Mouse (Mus musculus): Measurements from ENCODE around the gene Usp10. TPM values are rescaled to one million over a fixed set of nuclear protein-coding genes. Genes with fewer than 3 reads are reported as not detected.

Usp10 gene
- 27.0 to 27.9 TPM (median 27.1 TPM) in 3 replicates for total RNA-seq (2017)

GRCm38 (mm10) chr8:119909944-119910546 lies at the start of gene Usp10:
Gene Usp10, plus strand, starts transcription at chr8:119910360.
- no peak for ATAC-seq (replicated peaks; ENCODE audit: insufficient number of reproducible peaks, low FRiP score, low TSS enrichment, poor library complexity, severe bottlenecking)

DNA sequence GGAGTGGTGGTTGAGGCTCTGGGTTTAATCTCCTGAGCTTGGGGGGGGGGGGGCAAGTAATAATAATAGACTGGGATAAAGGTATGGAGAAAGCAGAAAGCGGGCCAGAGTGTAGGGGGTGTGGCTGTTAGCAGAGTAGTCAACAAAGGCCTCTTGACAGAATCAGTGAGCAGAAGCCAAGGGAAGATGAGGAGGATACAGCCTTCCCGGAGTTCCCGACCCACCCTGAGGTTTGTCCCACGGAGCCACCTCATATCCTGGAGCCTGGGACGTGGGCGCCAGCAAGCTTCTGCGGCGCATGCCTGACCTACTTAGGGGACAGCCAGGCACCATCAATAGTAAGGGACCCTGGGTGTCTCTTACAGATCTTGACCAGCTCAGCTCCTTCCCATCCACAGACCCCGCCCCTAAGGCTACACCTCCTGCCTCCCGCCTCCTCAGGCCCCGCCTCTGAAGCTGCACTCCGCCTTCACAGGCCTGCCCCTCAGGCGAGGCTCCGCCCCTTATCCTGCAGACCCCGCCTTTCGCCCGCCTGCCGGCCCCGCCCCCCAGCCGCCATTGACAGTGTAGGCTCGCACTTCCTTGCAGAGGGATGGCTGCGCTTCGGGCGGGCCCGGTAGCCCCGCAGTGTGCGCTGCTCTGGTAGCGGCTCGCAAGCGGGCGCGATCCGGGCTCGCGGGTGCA lies 48.3 kb upstream of the Usp10 start, which contains the start of gene Klhl36:
Gene Klhl36 (plus strand): TSS at position 561 of the 684 bp plus-strand sequence.
- peak; percentile 92 for ATAC-seq (replicated peaks; ENCODE audit: insufficient number of reproducible peaks, low FRiP score, low TSS enrichment, poor library complexity, severe bottlenecking)

GRCm38 (mm10) chr8:119862390-119862734 lies 47.8 kb upstream of the Usp10 start:
- no peak for ATAC-seq (replicated peaks; ENCODE audit: insufficient number of reproducible peaks, low FRiP score, low TSS enrichment, poor library complexity, severe bottlenecking)

GRCm38 (mm10) chr8:119862749-119863148 lies 47.4 kb upstream of the Usp10 start:
- ATAC-seq (replicated peaks; ENCODE audit: insufficient number of reproducible peaks, low FRiP score, low TSS enrichment, poor library complexity, severe bottlenecking) = no peak

DNA sequence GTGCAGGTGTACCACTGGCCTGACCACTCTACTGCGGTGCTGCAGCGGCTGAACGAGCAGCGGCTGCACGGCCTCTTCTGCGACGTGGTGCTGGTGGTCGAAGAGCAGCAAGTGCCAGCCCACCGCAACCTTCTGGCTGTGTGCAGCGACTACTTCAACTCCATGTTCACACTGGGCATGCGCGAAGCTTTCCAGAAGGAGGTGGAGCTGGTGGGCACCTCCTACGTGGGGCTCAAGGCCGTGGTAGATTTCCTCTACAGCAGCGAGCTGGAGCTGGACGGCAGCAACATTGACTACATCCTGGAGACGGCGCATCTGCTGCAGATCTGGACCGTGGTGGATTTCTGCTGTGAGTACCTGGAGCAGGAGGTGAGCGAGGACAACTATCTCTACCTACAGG lies 40.5 kb upstream of the Usp10 start:
- no peak for ATAC-seq (replicated peaks; ENCODE audit: insufficient number of reproducible peaks, low FRiP score, low TSS enrichment, poor library complexity, severe bottlenecking)

DNA sequence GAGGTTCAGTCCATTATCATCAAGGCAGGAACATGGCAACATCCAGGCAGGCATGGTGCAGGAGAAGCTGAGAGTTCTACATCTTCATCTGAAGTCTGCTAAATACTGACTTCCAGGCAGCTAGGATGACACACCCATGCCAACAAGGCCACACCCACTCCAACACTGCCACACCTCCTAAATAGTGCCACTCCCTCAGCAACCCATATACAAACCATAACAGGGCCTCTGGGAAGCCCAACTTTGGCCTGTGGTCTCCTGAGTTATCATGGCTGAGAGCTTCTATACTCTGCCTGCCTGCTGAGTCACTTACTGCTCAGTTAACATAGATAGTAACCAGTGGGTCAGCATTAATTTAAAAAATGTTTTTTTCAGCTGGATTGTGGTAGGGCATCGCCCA lies 37.0 kb upstream of the Usp10 start:
- ATAC-seq (replicated peaks; ENCODE audit: insufficient number of reproducible peaks, low FRiP score, low TSS enrichment, poor library complexity, severe bottlenecking) = no peak

DNA sequence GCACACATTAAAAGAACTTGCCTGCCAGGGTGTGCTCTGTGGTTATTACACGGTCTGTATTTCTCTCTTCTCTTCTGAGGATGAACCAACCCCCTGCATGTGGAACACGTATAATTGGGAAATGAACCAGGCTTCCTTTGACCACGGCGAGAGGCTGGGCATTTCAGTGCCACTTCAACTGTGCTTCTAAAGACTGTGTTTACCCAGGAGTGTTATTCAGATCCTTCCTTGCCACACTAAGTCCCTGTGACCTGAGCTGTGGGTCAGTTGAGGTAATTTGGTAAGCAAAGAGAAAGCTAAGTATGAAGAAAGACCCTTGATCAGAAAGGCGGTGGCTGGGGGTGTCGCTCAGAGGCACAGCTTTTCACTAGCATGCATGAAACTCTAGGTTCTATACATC lies 28.9 kb upstream of the Usp10 start:
- ATAC-seq (replicated peaks; ENCODE audit: insufficient number of reproducible peaks, low FRiP score, low TSS enrichment, poor library complexity, severe bottlenecking) = no peak

DNA sequence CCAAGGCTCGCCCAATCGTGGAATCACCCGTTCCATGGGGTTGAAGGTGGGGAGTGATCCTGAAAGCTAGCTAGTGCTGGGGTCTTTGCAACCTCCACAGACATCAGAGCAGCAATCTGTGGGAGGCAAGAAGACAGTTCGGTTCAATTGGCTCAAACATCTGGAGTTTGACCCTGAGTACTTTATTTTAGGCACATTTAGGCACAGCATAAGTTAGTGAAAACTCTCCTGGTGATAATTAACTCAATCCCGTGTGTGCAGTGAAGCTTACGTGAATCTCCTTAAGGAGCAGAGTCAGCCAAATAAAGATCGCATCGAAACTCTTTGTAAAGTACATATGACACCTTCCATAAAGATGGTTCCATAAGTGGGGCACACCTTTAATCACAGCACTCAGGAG lies 28.2 kb upstream of the Usp10 start:
- ATAC-seq (replicated peaks; ENCODE audit: insufficient number of reproducible peaks, low FRiP score, low TSS enrichment, poor library complexity, severe bottlenecking) = no peak

DNA sequence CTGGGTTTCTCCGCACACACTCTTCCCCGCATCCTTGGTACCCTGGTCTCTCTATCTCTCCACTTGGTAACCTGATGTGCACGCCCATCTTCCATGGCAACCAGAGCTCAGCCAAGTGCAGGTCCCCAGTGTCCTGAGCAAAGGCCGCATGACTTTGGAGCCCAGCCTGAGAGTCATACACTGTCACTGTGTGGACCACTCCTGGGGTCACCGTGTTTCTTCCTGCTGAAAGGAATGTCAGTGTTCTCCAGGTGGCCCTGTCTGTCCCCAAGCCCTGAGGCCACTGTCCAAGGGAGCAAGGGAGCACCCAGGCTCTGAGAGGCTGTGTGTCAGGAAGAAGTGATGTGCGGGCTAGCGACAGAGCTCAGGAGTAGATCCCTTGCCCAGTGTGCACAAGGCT lies 26.9 kb upstream of the Usp10 start:
- ATAC-seq (replicated peaks; ENCODE audit: insufficient number of reproducible peaks, low FRiP score, low TSS enrichment, poor library complexity, severe bottlenecking) = no peak

GRCm38 (mm10) chr8:119885612-119886011 lies 24.5 kb upstream of the Usp10 start:
- ATAC-seq (replicated peaks; ENCODE audit: insufficient number of reproducible peaks, low FRiP score, low TSS enrichment, poor library complexity, severe bottlenecking) = no peak

- peak; percentile 61 for ATAC-seq (replicated peaks; ENCODE audit: insufficient number of reproducible peaks, low FRiP score, low TSS enrichment, poor library complexity, severe bottlenecking)
These were observed 23.0 kb upstream of the Usp10 start for GRCm38 (mm10) chr8:119887130-119887529.

GRCm38 (mm10) chr8:119888012-119888411 lies 22.1 kb upstream of the Usp10 start:
- no peak for ATAC-seq (replicated peaks; ENCODE audit: insufficient number of reproducible peaks, low FRiP score, low TSS enrichment, poor library complexity, severe bottlenecking)

DNA sequence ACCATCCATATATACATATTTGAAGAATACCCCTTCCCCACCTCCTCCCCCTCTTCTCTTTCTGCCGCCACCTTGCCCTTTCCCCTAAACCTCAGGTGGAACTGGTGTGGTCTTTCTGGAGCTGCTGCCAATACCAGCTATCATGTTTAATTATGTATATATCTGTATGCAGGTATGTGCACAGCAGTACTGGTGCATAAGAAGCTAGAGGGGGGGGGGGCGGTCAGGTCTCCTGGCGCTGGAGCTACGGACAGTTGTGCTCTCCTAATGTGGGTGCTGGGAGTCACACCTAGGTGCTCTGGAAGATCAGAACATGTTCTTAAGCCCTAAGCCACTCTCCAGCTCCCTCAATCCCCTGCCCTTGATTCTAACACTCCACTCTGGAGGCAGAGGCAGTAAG lies 13.1 kb upstream of the Usp10 start:
- ATAC-seq (replicated peaks; ENCODE audit: insufficient number of reproducible peaks, low FRiP score, low TSS enrichment, poor library complexity, severe bottlenecking) = no peak

GRCm38 (mm10) chr8:119897933-119898332 lies 12.2 kb upstream of the Usp10 start:
- 0 out of 2 replicates have a peak, but pooled peaks have one; percentile 35 for ATAC-seq (replicated peaks; ENCODE audit: insufficient number of reproducible peaks, low FRiP score, low TSS enrichment, poor library complexity, severe bottlenecking)

DNA sequence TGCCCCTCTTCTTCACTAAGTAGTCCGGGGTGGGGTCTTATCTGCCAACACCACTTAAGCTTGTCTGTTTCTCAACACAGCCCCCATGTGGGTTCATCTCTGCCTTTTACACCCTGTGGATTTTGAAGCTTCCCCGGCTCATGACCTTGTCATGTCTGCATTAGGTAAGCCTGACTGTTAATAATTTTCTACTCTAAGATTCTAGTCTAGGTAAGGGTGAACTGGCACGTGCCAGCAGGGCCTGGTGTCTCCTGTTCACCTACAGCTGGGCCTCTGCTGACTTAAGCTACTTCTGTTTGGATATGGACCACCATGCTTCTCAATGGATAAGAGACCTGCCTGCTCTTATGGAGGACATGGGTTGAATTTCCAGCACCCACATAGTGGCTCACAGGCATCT lies 8.8 kb upstream of the Usp10 start:
- no peak for ATAC-seq (replicated peaks; ENCODE audit: insufficient number of reproducible peaks, low FRiP score, low TSS enrichment, poor library complexity, severe bottlenecking)

DNA sequence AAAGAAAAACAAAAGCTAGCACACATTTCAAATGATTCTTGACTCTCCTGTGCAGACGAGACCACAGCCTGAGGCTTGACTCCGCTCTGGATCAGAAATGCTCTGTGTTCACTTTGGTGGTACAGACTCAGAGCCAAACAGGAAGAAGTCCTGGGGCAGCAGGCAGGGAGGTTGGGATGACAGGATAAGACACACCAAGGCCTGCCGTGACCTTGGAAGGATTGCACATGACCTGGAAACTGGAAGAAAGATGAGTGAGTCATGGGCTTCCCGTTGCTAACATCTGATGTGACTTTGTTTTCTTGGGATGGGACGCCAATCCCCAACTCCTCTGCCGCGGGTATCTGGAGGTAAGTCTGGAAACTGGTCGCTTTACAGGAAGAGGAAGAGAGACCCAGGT lies 8.2 kb upstream of the Usp10 start:
- ATAC-seq (replicated peaks; ENCODE audit: insufficient number of reproducible peaks, low FRiP score, low TSS enrichment, poor library complexity, severe bottlenecking) = no peak

GRCm38 (mm10) chr8:119904323-119904911 lies 5.7 kb upstream of the Usp10 start:
- ATAC-seq (replicated peaks; ENCODE audit: insufficient number of reproducible peaks, low FRiP score, low TSS enrichment, poor library complexity, severe bottlenecking) = no peak

GRCm38 (mm10) chr8:119910547-119911257 lies 542 bp downstream of the Usp10 start, which contains the start of gene Gm20388:
Gene Gm20388, plus strand, starts transcription at chr8:119910841.
- peak; percentile 77 for ATAC-seq (replicated peaks; ENCODE audit: insufficient number of reproducible peaks, low FRiP score, low TSS enrichment, poor library complexity, severe bottlenecking)

- no peak for ATAC-seq (replicated peaks; ENCODE audit: insufficient number of reproducible peaks, low FRiP score, low TSS enrichment, poor library complexity, severe bottlenecking)
These were observed 1.2 kb downstream of the Usp10 start for GRCm38 (mm10) chr8:119911258-119911962.
